In genomic region chr2:40960236-40960635, GRCm38 (mm10) we compare ENCODE assay signal across 9 mouse cellular contexts.
"Had no signal": no experiment of that assay in that cellular context is flagged by ENCODE, and none has a peak within 500 bp of the region (broad histone marks: within the 10 kb centered on the region; RNA-seq: fewer than 3 reads in every experiment).

No protein-coding gene starts in this region.

- DNase-seq: kidney, adult 2 months; kidney, postnatal 25 days; liver; lung, adult 18-20 months; lung, postnatal 10 days; lung, postnatal 36 days; retina, postnatal 1 day; right cerebral cortex, postnatal 25 days; thymus, postnatal 36 days had no signal
